In genomic region chr10:80897861-80898510, GRCm38 (mm10) we compare ENCODE assay signal across 8 mouse cellular contexts. TPM values are rescaled to one million over a fixed set of nuclear protein-coding genes. Genes with fewer than 3 reads are reported as not detected.
DNase-seq lines count a peak whose midpoint lies in the region; ATAC-seq lines count a peak whose summit lies in the region.

No protein-coding gene starts in this region.

- no peak for ATAC-seq in midbrain, embryonic 11.5 days (ENCODE audit: low FRiP score)
- ATAC-seq in midbrain, embryonic 16.5 days, result no peak

- H3K4me2 ChIP-seq in midbrain, embryonic 11.5 days, result no peak overlapping the region
- H3K4me2 ChIP-seq in midbrain, embryonic 16.5 days (ENCODE audit: low read length), result no peak overlapping the region

- peaks cover 8% of the 10 kb centered on the region for H3K4me1 ChIP-seq in midbrain, embryonic 11.5 days (ENCODE audit: control insufficient read depth, insufficient read depth, low read length)
- H3K4me1 ChIP-seq in midbrain, embryonic 16.5 days (ENCODE audit: control insufficient read depth, insufficient read depth, low read length), result peaks cover 10% of the 10 kb centered on the region

- WGBS in midbrain, embryonic 11.5 days, result 34% methylated on average over 41 of the region's 41 CpGs
- 34% methylated on average over 39 of the region's 41 CpGs for WGBS in midbrain, embryonic 16.5 days

- no peak overlapping the region for H3K4me3 ChIP-seq in midbrain, embryonic 11.5 days (ENCODE audit: low read depth, low read length)
- H3K4me3 ChIP-seq in midbrain, embryonic 16.5 days (ENCODE audit: low read depth, low read length), result no peak overlapping the region

- no peaks in the 10 kb centered on the region for H3K9me3 ChIP-seq in midbrain, embryonic 11.5 days (ENCODE audit: control insufficient read depth, low read length)
- no peaks in the 10 kb centered on the region for H3K9me3 ChIP-seq in midbrain, embryonic 16.5 days (replicated peaks; ENCODE audit: control insufficient read depth, low read length, poor library complexity, severe bottlenecking)

- no peaks in the 10 kb centered on the region for H3K27me3 ChIP-seq in midbrain, embryonic 11.5 days (ENCODE audit: control insufficient read depth, insufficient read depth, low read length)
- no peaks in the 10 kb centered on the region for H3K27me3 ChIP-seq in midbrain, embryonic 16.5 days (ENCODE audit: control insufficient read depth, insufficient read depth, low read depth, low read length)

- peaks cover 4% of the 10 kb centered on the region for H3K36me3 ChIP-seq in midbrain, embryonic 11.5 days (ENCODE audit: control insufficient read depth, insufficient read depth, low read length)
- peaks cover 9% of the 10 kb centered on the region for H3K36me3 ChIP-seq in midbrain, embryonic 16.5 days (ENCODE audit: control insufficient read depth, insufficient read depth, low read length)

- H3K27ac ChIP-seq in midbrain, embryonic 11.5 days (ENCODE audit: low read depth, low read length), result no peak overlapping the region
- H3K27ac ChIP-seq in midbrain, embryonic 16.5 days (ENCODE audit: low read length), result no peak overlapping the region

- peak; percentile 50 for DNase-seq in cerebellum, adult 9-10 months
- no peak for DNase-seq in cerebellum, adult 11 months
- DNase-seq in midbrain, embryonic 11.5 days (ENCODE audit: low spot score, missing footprints), result peak; percentile 85
- peak; percentile 68 to 70 for DNase-seq in layer of hippocampus, adult 8-10 months (ENCODE audit: low spot score in 2 of 2)
- DNase-seq in right cerebral cortex, postnatal 10 days (ENCODE audit: low spot score in 2 of 2), result peak; percentile 72 to 80
- DNase-seq in gastrocnemius, postnatal 4 days (ENCODE audit: low spot score in 2 of 2), result no peak
- DNase-seq in spleen, postnatal 4 days (ENCODE audit: low spot score in 2 of 2), result no peak

- H3K9ac ChIP-seq in midbrain, embryonic 11.5 days (ENCODE audit: low read length), result no peak overlapping the region
- no peak overlapping the region for H3K9ac ChIP-seq in midbrain, embryonic 16.5 days (ENCODE audit: low read depth, low read length)

RNA-seq across cellular contexts. Expression of gene Timm13, which starts 2.8 kb away (rescaled TPM):
- 321 and 347 TPM in 2 replicates for polyA plus RNA-seq in midbrain, embryonic 11.5 days (2014; fragmentation: Nextera tagmentation; extraction: Ambion mirVana)
- 297 and 316 TPM in 2 replicates for polyA plus RNA-seq in midbrain, embryonic 16.5 days (2015; fragmentation: Nextera tagmentation; extraction: Ambion mirVana)
- 100 to 1,000 TPM; 112 to 139 (median 124) TPM for total RNA-seq in layer of hippocampus, adult 8-10 months (2022)
- 100 to 1,000 TPM; 120 to 134 TPM for total RNA-seq in gastrocnemius, postnatal 4 days (2021)

RNA-seq across cellular contexts. Expression of gene Lmnb2, which starts 20.1 kb away (rescaled TPM):
- polyA plus RNA-seq in midbrain, embryonic 11.5 days (2014; fragmentation: Nextera tagmentation; extraction: Ambion mirVana), result 19.4 and 19.7 TPM in 2 replicates
- polyA plus RNA-seq in midbrain, embryonic 16.5 days (2015; fragmentation: Nextera tagmentation; extraction: Ambion mirVana), result 40.4 and 45.5 TPM in 2 replicates
- 10 to 100 TPM; 17.2 to 22.9 (median 19.9) TPM for total RNA-seq in layer of hippocampus, adult 8-10 months (2022)
- total RNA-seq in gastrocnemius, postnatal 4 days (2021), result 10 to 100 TPM; 46.8 to 50.5 TPM

RNA-seq across cellular contexts. Expression of gene Tmprss9, which starts 26.3 kb away (rescaled TPM):
- polyA plus RNA-seq in midbrain, embryonic 11.5 days (2014; fragmentation: Nextera tagmentation; extraction: Ambion mirVana), result not detected in 2 replicates
- polyA plus RNA-seq in midbrain, embryonic 16.5 days (2015; fragmentation: Nextera tagmentation; extraction: Ambion mirVana), result 0.10 and 0.16 TPM in 2 replicates
- total RNA-seq in layer of hippocampus, adult 8-10 months (2022), result under 1 TPM; 0.35 to 0.66 (median 0.46) TPM
- total RNA-seq in gastrocnemius, postnatal 4 days (2021), result under 1 TPM in 1 of 2 experiments, not detected in 1; 0.10 TPM

RNA-seq across cellular contexts. Expression of gene Gadd45b, which starts 31.9 kb away (rescaled TPM):
- polyA plus RNA-seq in midbrain, embryonic 11.5 days (2014; fragmentation: Nextera tagmentation; extraction: Ambion mirVana), result 10.1 and 11.3 TPM in 2 replicates
- polyA plus RNA-seq in midbrain, embryonic 16.5 days (2015; fragmentation: Nextera tagmentation; extraction: Ambion mirVana), result 6.4 and 7.1 TPM in 2 replicates
- 10 to 100 TPM; 17.4 to 22.9 (median 20.2) TPM for total RNA-seq in layer of hippocampus, adult 8-10 months (2022)
- 10 to 100 TPM; 13.5 to 16.3 TPM for total RNA-seq in gastrocnemius, postnatal 4 days (2021)

RNA-seq across cellular contexts. Expression of gene Sppl2b, which starts 42.9 kb away (rescaled TPM):
- polyA plus RNA-seq in midbrain, embryonic 11.5 days (2014; fragmentation: Nextera tagmentation; extraction: Ambion mirVana), result 19.7 and 24.0 TPM in 2 replicates
- 82.4 and 84.1 TPM in 2 replicates for polyA plus RNA-seq in midbrain, embryonic 16.5 days (2015; fragmentation: Nextera tagmentation; extraction: Ambion mirVana)
- 10 to 100 TPM; 53.9 to 68.2 (median 59.3) TPM for total RNA-seq in layer of hippocampus, adult 8-10 months (2022)
- 10 to 100 TPM; 30.9 to 38.6 TPM for total RNA-seq in gastrocnemius, postnatal 4 days (2021)

Comparison
In these comparisons a context has a peak if more than half of its experiments do, and no peak if none do; other contexts are left out.
1. DNase-seq: peak in cerebellum, adult 9-10 months (single experiment), midbrain, embryonic 11.5 days (single experiment), layer of hippocampus, adult 8-10 months (2 of 2) and right cerebral cortex, postnatal 10 days (2 of 2); none in cerebellum, adult 11 months (single experiment), gastrocnemius, postnatal 4 days (0 of 2) and spleen, postnatal 4 days (0 of 2).